Mouse (Mus musculus): ENCODE results near the gene Spg7. TPM values are rescaled to one million over a fixed set of nuclear protein-coding genes. Genes with fewer than 3 reads are reported as not detected.
"Not testable (repeated sequence)": the region's sequence is repeated elsewhere in the genome, so short reads cannot be mapped to it uniquely, and the experiment has no call there.

Spg7 gene
- total RNA-seq, 2 experiments from 2014 or later: 94.2 to 100.0 TPM

- peak; percentile 75 to 78 for DNase-seq
Observed at GRCm38 (mm10) chr8:123041008-123041773, 21.6 kb upstream of the Spg7 start.

GRCm38 (mm10) chr8:123041774-123042105, 21.0 kb upstream of the Spg7 start:
- no peak for DNase-seq

GRCm38 (mm10) chr8:123042158-123042973, 20.4 kb upstream of the Spg7 start, which contains the start of gene Ankrd11:
Gene Ankrd11, minus strand, starts transcription at chr8:123042277.
- peak; percentile 99 to 100 for DNase-seq

GRCm38 (mm10) chr8:123042974-123043625, 19.6 kb upstream of the Spg7 start:
- DNase-seq: no peak

GRCm38 (mm10) chr8:123043941-123044340, 18.8 kb upstream of the Spg7 start:
- DNase-seq: no peak

GRCm38 (mm10) chr8:123044743-123045425, 17.9 kb upstream of the Spg7 start:
- not testable (repeated sequence) for DNase-seq

- no peak for DNase-seq
Observed at GRCm38 (mm10) chr8:123046706-123047105, 16.0 kb upstream of the Spg7 start.

GRCm38 (mm10) chr8:123047827-123048226, 14.9 kb upstream of the Spg7 start:
- no peak for DNase-seq

GRCm38 (mm10) chr8:123048402-123048801, 14.3 kb upstream of the Spg7 start:
- DNase-seq: no peak

- no peak for DNase-seq
Observed at GRCm38 (mm10) chr8:123051458-123051857, 11.3 kb upstream of the Spg7 start.

GRCm38 (mm10) chr8:123064072-123064471, 1.3 kb downstream of the Spg7 start:
- peak in 1 of 2 experiments; percentile 11 for DNase-seq

- DNase-seq: no peak
Observed at GRCm38 (mm10) chr8:123064809-123065213, 2.1 kb downstream of the Spg7 start.

- DNase-seq: peak; percentile 96 to 97
Observed at GRCm38 (mm10) chr8:123065214-123066100, 2.7 kb downstream of the Spg7 start.

GRCm38 (mm10) chr8:123066101-123066683, 3.5 kb downstream of the Spg7 start:
- no peak for DNase-seq

GRCm38 (mm10) chr8:123071176-123071575, 8.4 kb downstream of the Spg7 start:
- DNase-seq: peak; percentile 45 to 53

GRCm38 (mm10) chr8:123077213-123077612, 14.5 kb downstream of the Spg7 start:
- DNase-seq: no peak

GRCm38 (mm10) chr8:123082993-123083392, 20.3 kb downstream of the Spg7 start:
- no peak for DNase-seq

- no peak for DNase-seq
Observed at GRCm38 (mm10) chr8:123083610-123084009, 20.9 kb downstream of the Spg7 start.

GRCm38 (mm10) chr8:123087289-123087688, 24.5 kb downstream of the Spg7 start:
- peak in 1 of 2 experiments; percentile 8 for DNase-seq

GRCm38 (mm10) chr8:123097216-123097615, 34.5 kb downstream of the Spg7 start:
- no peak for DNase-seq
